Mouse (Mus musculus) hindbrain, postnatal 0 days (tissue): ENCODE measurements around the gene Gm10715. TPM values are rescaled to one million over a fixed set of nuclear protein-coding genes. Genes with fewer than 3 reads are reported as not detected.
"Not testable (repeated sequence)": the region's sequence is repeated elsewhere in the genome, so short reads cannot be mapped to it uniquely, and the experiment has no call there.

Experiments used
- ATAC-seq: fragments of 200-750 bp; cut with Nextera tagmentation; 2 replicates; pipeline ENCODE4 v1.8.0; 2017; ENCODE audit warnings: mild to moderate bottlenecking, moderate TSS enrichment, moderate library complexity
- DNase-seq: peaks from one replicate; pipeline ENCODE4 v3.0.0-alpha.2; 2015; ENCODE audit warnings: low spot score
- H3K27ac ChIP-seq: fragments of 300-500 bp; sonication (generic); 2 replicates; pipeline ENCODE4 v1.5.1; 2014; ENCODE audit warnings: mild to moderate bottlenecking
- H3K27me3 ChIP-seq: fragments of 300-500 bp; sonication (generic); 2 replicates; pipeline ENCODE4 v1.6.1; 2014; ENCODE audit warnings: low read length, mixed read lengths; ENCODE audit not compliant: insufficient read depth
- H3K36me3 ChIP-seq: fragments of 300-500 bp; sonication (generic); 2 replicates; pipeline ENCODE4 v1.6.1; 2014; ENCODE audit warnings: low read length, mixed read lengths; ENCODE audit not compliant: insufficient read depth
- H3K4me1 ChIP-seq: fragments of 300-500 bp; sonication (generic); 2 replicates; pipeline ENCODE4 v1.6.1; 2014; ENCODE audit warnings: antibody characterized with exemption, low read length, mixed read lengths; ENCODE audit not compliant: insufficient read depth
- H3K4me2 ChIP-seq: fragments of 300-500 bp; sonication (generic); 2 replicates; pipeline ENCODE4 v1.6.1; 2014; ENCODE audit warnings: low read depth, mild to moderate bottlenecking, low read length, moderate library complexity, mixed read lengths
- H3K4me3 ChIP-seq: fragments of 300-500 bp; sonication (generic); 2 replicates; pipeline ENCODE4 v1.5.1; 2014; ENCODE audit warnings: low read length
- H3K9ac ChIP-seq: fragments of 300-500 bp; sonication (generic); replicated peaks from 2 replicates; pipeline ENCODE4 v1.6.1; 2014; ENCODE audit warnings: mild to moderate bottlenecking, low read length, moderate library complexity, mixed read lengths
- H3K9me3 ChIP-seq: fragments of 300-500 bp; sonication (generic); 2 replicates; pipeline ENCODE4 v1.6.1; 2016; ENCODE audit warnings: low read length, mixed read lengths
- WGBS: fragments of 180-500 bp; shearing (Covaris S2); extraction: QIAGEN DNeasy Blood & Tissue Kit; methylation state at CpG from one replicate; pipeline ENCODE4 v1.1.7; 2014; 5-methylcytosine and 5-hydroxymethylcytosine counted together
- polyA plus RNA-seq: library from polyadenylated mRNA; unstranded; fragments of >200 nt; fragmentation: Nextera tagmentation; extraction: Ambion mirVana; gene quantifications from 2 replicates; pipeline ENCODE4 v1.2.1, GENCODE M21; 2015
- total RNA-seq: library from RNA; depleted of rRNA; stranded (reverse); fragments of >200 nt; gene quantifications from 2 replicates; pipeline ENCODE4 v1.2.3, GENCODE M21; 2014; rRNA removed

Gm10715 gene
- not detected in 2 replicates for total RNA-seq
- not detected in 2 replicates for polyA plus RNA-seq

- not testable (repeated sequence) for H3K4me3 ChIP-seq, H3K4me1 ChIP-seq, H3K27ac ChIP-seq, H3K27me3 ChIP-seq, DNase-seq, ATAC-seq, H3K9ac ChIP-seq, H3K4me2 ChIP-seq, H3K36me3 ChIP-seq, H3K9me3 ChIP-seq
- 73% methylated on average over 6 of the region's 8 CpGs for WGBS
Measured at GRCm38 (mm10) chr9:3036577-3036976, at the start of gene Gm10715. Gene Gm10715, plus strand, starts transcription at chr9:3036877.

GRCm38 (mm10) chr9:3000445-3000972 is 36.2 kb upstream of the Gm10715 start, which contains the start of gene Gm10722:
Gene Gm10722, plus strand, starts transcription at chr9:3000922.
- DNase-seq, result peak; percentile 46
- not testable (repeated sequence) for H3K36me3 ChIP-seq, H3K4me1 ChIP-seq, H3K27me3 ChIP-seq, H3K4me3 ChIP-seq, H3K4me2 ChIP-seq, H3K27ac ChIP-seq, ATAC-seq, H3K9ac ChIP-seq, H3K9me3 ChIP-seq
- WGBS, result 71% methylated on average over 12 of the region's 12 CpGs

GRCm38 (mm10) chr9:3001006-3001405 is 35.7 kb upstream of the Gm10715 start:
- H3K4me1 ChIP-seq, DNase-seq, H3K27me3 ChIP-seq, H3K4me2 ChIP-seq, H3K27ac ChIP-seq, H3K36me3 ChIP-seq, H3K9ac ChIP-seq, H3K4me3 ChIP-seq, H3K9me3 ChIP-seq, ATAC-seq: not testable (repeated sequence)
- 64% methylated on average over 8 of the region's 8 CpGs for WGBS

GRCm38 (mm10) chr9:3001948-3002659 is 34.6 kb upstream of the Gm10715 start:
- 54% methylated on average over 8 of the region's 11 CpGs for WGBS
- H3K27me3 ChIP-seq, H3K27ac ChIP-seq, H3K4me1 ChIP-seq, H3K4me3 ChIP-seq, H3K9me3 ChIP-seq, H3K9ac ChIP-seq, H3K36me3 ChIP-seq, H3K4me2 ChIP-seq: not testable (repeated sequence)
- peak; percentile 17 for DNase-seq
- peak; percentile 89 for ATAC-seq

- not testable (repeated sequence) for ATAC-seq, DNase-seq
Measured at GRCm38 (mm10) chr9:3002794-3003396, 33.8 kb upstream of the Gm10715 start, which contains the start of gene Gm11168. Gene Gm11168, plus strand, starts transcription at chr9:3003346.

GRCm38 (mm10) chr9:3006179-3006578 is 30.5 kb upstream of the Gm10715 start:
- not testable (repeated sequence) for DNase-seq, H3K4me1 ChIP-seq, H3K27ac ChIP-seq, ATAC-seq, H3K27me3 ChIP-seq, H3K9ac ChIP-seq, H3K9me3 ChIP-seq, H3K4me3 ChIP-seq, H3K36me3 ChIP-seq, H3K4me2 ChIP-seq
- WGBS, result 87% methylated on average over 1 of the region's 5 CpGs

More at GRCm38 (mm10) chr9:3002794-3003396, 33.8 kb upstream of the Gm10715 start, which contains the start of gene Gm11168:
- H3K36me3 ChIP-seq, H3K4me2 ChIP-seq, H3K9me3 ChIP-seq, H3K4me3 ChIP-seq, H3K9ac ChIP-seq, H3K27me3 ChIP-seq, H3K27ac ChIP-seq, H3K4me1 ChIP-seq: not testable (repeated sequence)
- 67% methylated on average over 6 of the region's 14 CpGs for WGBS

- WGBS, result 70% methylated on average over 7 of the region's 8 CpGs
- not testable (repeated sequence) for H3K4me3 ChIP-seq
- peak; percentile 81 for ATAC-seq
Measured at GRCm38 (mm10) chr9:3006636-3007035, 30.0 kb upstream of the Gm10715 start.

GRCm38 (mm10) chr9:3007272-3007671 is 29.4 kb upstream of the Gm10715 start:
- not testable (repeated sequence) for H3K4me1 ChIP-seq, H3K27me3 ChIP-seq, H3K4me2 ChIP-seq, H3K9me3 ChIP-seq, H3K4me3 ChIP-seq, H3K9ac ChIP-seq, H3K27ac ChIP-seq, H3K36me3 ChIP-seq
- WGBS, result 74% methylated on average over 7 of the region's 9 CpGs
- DNase-seq (peak; percentile 10), ATAC-seq (0 out of 2 replicates have a peak, but pooled peaks have one; percentile 25)

More at GRCm38 (mm10) chr9:3006636-3007035, 30.0 kb upstream of the Gm10715 start:
- H3K27ac ChIP-seq, DNase-seq, H3K36me3 ChIP-seq, H3K27me3 ChIP-seq, H3K9me3 ChIP-seq, H3K9ac ChIP-seq, H3K4me1 ChIP-seq, H3K4me2 ChIP-seq: not testable (repeated sequence)

GRCm38 (mm10) chr9:3009331-3009730 is 27.3 kb upstream of the Gm10715 start:
- not testable (repeated sequence) for H3K4me1 ChIP-seq, H3K9ac ChIP-seq, H3K4me3 ChIP-seq, H3K27me3 ChIP-seq, H3K9me3 ChIP-seq, DNase-seq, H3K27ac ChIP-seq, H3K36me3 ChIP-seq, H3K4me2 ChIP-seq
- no CpG with 5 or more reads among the region's 5 CpGs for WGBS
- peak; percentile 62; the same call in 1 of the 2 replicates for ATAC-seq
